Mouse (Mus musculus): Measurements from ENCODE around the gene Klhl42.
A peak's percentile ranks its signal among the peaks of the same experiment; 100 is the strongest.

Gene Klhl42

GRCm38 (mm10) chr6:147087736-147088135, 3.4 kb upstream of the Klhl42 start:
- DNase-seq (ENCODE audit: low read depth, low spot score), result no peak

DNA sequence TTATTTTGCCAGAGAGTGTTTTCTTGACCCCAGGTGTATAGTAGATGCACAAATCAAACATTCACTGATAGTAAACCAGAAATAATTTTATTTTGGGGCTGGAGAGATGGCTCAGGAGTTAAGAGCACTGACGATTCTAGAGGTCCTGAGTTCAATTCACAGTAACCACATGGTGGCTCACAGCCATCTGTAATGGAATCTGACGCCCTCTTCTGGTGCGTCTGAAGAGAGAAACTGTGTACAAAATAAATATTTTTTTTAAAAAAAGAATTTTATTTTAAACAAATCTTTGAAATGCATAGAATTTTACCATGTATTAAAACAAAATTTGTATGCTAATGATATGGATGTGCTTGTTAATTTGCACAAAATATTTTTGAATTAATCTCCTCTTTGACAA, 2.7 kb upstream of the Klhl42 start:
- DNase-seq (ENCODE audit: low read depth, low spot score), result no peak

DNA sequence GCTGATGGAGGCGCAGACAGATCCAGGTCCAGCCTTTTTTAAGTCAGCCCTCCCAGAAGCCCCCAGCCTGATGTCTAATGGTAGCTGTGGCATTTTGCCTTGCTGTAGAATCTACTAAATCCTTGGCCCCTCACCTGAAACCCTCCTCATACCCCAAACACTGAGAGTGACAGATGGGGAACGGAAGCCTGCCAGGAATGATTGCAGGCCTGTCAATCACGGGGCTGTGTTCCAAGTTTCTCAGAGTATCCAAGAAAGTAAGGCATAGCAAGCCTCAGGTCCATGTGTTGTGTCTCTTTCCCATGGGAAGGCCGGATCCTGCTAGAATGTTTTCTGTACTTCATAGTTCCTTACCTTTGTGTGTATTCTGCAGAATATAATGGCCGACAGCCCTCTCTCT, 988 bp upstream of the Klhl42 start:
- no peak for DNase-seq (ENCODE audit: low read depth, low spot score)

- DNase-seq (ENCODE audit: low read depth, low spot score), result no peak
These were observed 957 bp downstream of the Klhl42 start for GRCm38 (mm10) chr6:147092136-147092535.

GRCm38 (mm10) chr6:147094771-147095170, 3.6 kb downstream of the Klhl42 start:
- DNase-seq (ENCODE audit: low read depth, low spot score), result no peak

- DNase-seq (ENCODE audit: low read depth, low spot score), result no peak
These were observed 4.9 kb downstream of the Klhl42 start for GRCm38 (mm10) chr6:147096109-147096508.

GRCm38 (mm10) chr6:147096934-147097333, 5.8 kb downstream of the Klhl42 start:
- DNase-seq (ENCODE audit: low read depth, low spot score), result no peak

DNA sequence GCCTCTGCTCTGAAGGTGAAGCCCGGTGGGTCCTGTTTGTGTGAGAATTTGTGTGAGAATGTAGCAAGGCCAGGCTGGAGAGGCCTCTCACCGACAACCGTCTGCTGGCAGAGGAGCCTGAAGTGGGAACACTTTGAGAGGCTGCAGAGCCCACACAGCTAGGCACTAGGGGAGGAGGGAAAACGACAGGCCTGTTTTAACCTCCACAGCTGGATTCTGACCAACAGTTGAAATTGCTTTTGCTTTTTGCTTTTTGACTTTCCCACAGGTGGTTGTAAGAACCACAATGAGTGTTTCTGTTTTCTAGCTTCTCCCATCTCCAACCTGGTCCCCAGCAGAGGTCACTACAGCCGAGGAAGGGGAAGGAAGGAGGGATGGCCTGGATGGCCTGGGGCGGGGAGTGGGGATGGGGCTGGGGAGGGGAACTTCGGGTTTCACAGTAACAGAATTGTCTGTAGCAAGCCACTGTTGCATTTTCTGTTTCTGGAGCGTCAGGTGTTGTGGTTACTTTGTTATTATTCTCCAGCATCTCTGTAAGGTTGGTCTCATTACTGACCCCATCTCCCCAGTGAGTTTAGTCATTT, 6.3 kb downstream of the Klhl42 start:
- DNase-seq (ENCODE audit: low read depth, low spot score), result no peak

DNA sequence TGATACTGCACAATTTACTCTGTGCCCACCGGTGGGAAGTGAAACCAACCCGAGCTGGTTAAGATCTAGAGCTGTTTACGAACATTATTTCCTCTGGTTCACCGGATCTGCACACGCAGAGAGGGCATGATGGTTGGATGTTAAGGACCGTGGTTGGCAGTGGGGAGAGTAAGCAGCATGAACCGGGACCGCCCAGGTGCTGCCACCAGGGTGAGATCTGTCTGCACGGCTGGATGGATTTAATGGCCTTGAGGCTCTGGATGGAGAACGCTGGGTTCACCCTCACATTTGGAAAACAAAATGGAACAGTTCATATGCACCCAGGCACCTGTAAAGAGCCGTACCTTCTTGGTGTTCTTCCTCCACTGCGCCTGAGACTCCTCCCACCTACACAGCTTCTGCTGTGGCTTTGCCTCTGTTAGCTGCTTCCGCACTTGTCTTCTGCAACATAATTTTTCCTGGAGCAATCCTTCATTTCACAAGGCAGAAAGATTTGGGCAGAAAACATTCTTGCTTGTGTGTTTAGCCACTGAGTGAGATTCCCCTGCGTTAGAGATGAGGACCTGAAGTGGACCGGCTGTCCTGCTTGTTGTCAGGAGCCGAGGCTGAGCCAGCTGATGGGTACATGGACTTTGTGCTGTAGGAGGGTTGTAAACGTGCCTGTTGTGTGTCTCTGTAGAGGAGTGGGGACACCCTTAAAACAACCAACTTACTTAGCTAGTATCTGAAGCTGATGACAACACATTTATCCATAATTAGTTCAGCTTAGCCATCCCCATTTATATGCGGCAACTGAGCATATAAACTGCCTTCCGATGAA, 8.5 kb downstream of the Klhl42 start:
- no peak for DNase-seq (ENCODE audit: low read depth, low spot score)

DNA sequence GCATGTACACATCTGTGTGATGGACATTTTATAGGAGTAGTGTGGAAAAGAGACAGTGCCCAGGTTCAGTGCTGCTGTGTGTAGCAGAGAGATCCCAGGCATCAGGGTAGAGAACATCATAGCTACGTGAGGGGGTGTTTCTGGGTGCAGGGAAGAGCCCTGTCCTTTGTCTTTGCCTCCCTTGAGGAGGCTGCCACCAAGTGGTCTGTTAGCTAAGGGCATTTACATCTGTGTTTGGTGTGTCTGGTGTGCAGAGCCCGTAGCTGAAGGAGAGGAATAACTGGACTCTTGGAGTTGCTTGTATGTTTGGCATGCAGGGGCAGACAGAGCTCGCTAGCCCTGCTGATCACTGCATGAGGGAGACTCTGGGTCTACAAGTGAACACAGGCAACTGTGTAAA, 11.1 kb downstream of the Klhl42 start:
- no peak for DNase-seq (ENCODE audit: low read depth, low spot score)

GRCm38 (mm10) chr6:147105529-147105928, 14.3 kb downstream of the Klhl42 start:
- no peak for DNase-seq (ENCODE audit: low read depth, low spot score)

GRCm38 (mm10) chr6:147106716-147107115, 15.5 kb downstream of the Klhl42 start:
- no peak for DNase-seq (ENCODE audit: low read depth, low spot score)

DNA sequence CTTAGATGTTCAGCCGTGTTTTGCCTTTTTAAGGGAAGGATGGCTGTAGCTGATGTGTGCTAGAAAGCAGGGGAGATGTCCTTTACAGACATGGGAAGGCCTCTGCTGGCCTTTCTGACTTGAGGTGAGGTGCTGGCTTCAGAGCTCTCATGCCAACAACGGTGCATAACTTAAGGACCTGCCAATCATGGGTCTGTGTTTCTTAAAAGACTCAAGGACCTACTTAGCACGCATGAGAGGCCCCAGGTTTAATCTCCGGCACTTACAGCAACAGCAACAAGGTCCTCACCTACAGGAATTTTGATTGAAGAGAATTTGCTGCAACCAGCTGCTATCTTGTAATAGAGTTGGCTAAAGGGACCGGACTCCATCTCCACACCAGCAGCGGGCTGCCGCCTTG, 18.1 kb downstream of the Klhl42 start:
- no peak for DNase-seq (ENCODE audit: low read depth, low spot score)

DNA sequence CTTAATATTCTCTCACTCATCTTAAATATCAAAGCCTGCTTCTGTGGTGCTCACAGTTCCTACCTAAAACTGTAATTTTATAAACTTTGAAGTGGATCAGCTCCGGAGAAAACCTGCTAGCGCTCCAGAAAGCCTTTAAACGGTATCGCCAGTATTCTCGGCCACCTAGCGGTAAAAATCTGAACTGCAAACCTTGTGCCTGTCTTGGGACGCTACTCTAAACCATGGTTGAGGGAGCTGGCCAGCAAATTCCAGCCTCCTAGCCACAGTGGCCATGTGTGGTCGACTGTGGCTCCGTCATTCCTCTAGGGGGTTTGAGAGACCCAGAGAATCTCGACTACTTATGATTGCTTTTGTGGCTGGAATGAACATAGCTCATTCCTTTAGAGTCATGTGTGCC, 25.4 kb downstream of the Klhl42 start:
- DNase-seq (ENCODE audit: low read depth, low spot score), result peak; percentile 88

DNA sequence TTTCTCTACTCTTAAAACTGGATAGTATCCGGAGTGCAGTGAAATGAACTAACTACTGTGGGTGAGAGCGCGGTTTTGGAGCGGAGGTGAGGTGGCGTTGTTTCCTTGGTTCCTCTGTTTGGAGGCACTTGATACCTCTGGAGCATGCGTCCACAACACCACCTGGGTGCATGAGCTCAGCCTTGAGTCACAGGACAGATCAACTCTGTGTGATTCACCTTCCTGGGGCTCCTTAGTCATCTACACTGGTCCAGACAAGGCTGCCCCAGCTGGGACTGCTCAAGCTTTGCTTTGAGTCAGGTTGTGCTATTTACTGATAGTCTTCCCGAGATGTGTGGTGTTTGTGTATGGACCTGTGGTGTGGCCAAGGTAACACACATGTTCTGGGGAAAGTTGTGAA, 26.6 kb downstream of the Klhl42 start:
- no peak for DNase-seq (ENCODE audit: low read depth, low spot score)

DNA sequence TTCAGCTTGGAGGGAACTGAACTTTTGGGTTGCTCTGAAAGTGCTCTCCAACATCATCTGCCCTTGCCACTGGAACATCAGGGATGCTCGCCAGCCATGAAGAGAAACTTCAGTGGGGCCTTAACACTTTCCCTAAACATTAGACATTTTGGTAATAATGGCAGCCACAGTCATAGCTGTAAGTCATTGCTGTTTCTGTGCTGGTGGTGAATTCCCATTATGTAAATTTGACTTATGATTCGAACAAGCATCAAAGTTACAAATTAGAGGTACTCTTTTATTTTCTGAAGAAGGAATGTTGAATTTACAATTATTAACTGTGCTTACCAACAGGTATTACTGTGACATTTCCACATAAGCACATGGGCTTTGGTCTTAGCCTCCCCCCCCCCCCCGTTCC, 27.0 kb downstream of the Klhl42 start:
- DNase-seq (ENCODE audit: low read depth, low spot score), result no peak

DNA sequence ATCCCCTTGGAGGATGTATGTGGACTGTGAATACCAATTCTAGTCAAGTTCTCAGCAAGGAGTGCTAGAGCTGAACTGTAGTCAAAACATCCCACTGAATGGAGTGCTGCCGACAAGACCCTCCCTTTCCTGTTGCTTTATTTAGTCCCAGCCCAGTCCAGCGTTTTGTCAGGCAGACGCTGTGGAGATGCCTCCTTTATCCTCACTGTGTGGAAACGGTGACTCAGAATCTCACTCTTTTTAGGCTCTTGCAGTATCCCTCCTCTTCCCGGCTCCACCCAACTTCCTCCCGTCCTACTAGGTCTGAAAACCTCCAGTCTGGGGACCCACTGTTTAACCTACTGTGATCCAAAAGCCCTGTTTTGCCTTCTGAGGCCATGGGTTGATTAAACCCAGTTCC, 30.1 kb downstream of the Klhl42 start:
- no peak for DNase-seq (ENCODE audit: low read depth, low spot score)

GRCm38 (mm10) chr6:147127239-147127638, 36.1 kb downstream of the Klhl42 start:
- DNase-seq (ENCODE audit: low read depth, low spot score), result no peak

GRCm38 (mm10) chr6:147138260-147138659, 47.1 kb downstream of the Klhl42 start:
- no peak for DNase-seq (ENCODE audit: low read depth, low spot score)

DNA sequence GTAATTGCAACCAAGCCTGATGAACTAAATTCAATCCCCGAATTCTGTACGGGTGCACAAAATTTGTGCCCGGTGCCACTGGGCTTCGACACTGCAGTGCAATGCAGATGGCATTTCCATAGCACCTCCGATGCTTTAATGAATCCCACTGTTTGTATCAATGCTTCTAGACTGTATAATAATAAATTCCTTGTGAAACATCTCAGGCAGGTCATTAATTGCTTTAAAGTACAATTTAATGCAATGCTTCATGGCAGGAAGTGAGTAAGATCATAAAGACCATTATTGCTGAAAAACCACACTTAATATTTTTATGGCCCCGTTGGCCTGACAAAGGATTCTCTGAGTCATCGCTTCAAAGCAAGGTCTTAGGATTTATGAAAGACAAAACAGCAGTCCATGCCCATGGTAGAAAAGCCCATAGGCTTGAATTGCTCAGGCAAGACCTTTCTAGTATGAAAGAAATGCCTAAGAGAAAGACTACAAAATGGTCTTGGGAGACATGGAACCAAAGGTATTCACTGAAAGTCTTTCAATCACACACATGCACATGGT, 49.5 kb downstream of the Klhl42 start:
- no peak for DNase-seq (ENCODE audit: low read depth, low spot score)

DNA sequence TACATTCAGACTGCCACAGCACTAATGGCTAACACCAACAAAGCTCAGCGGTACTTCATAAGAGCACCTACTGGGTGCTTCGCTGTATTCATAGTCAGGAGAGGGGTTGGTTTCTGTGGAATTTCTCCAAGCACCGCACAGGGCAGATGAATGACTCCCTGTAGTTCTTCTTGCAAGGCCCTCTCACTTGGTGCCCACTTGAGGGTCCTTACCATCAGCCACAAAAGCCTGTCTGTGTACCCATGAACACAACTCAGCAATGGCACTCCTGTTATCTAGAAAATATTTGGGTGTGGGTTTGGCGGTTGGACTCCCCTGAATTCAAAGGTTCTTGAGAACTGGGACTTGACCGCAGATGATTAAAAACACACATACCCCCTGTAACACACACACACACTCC, 53.5 kb downstream of the Klhl42 start:
- DNase-seq (ENCODE audit: low read depth, low spot score), result no peak

DNA sequence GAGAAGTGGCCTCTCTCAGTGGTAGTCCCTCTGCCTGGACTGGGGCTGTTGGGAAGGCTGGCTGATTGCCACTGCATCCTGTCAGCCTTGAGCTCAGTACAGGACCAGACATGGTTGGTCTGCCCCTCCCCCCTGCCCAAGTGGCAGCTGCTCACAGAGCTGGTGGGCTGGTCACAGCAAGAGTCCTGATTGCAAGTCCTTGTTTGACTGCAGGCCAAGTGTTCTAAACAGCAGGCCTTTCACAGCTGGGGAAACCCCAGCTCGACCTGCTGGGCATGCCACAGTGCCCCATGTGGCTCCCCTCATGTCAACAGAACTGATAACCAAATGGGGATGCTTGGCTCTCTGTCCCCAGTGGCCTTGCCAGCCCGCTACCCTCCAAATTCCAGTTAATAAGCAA, 54.1 kb downstream of the Klhl42 start:
- peak; percentile 55 for DNase-seq (ENCODE audit: low read depth, low spot score)

GRCm38 (mm10) chr6:147145753-147146152, 54.6 kb downstream of the Klhl42 start:
- DNase-seq (ENCODE audit: low read depth, low spot score), result no peak

All from mesoderm, embryonic 11.5 days (tissue).